Mouse (Mus musculus): ENCODE measurements around the gene Mthfd2. TPM values are rescaled to one million over a fixed set of nuclear protein-coding genes. Genes with fewer than 3 reads are reported as not detected.

The Mthfd2 gene
- polyA plus RNA-seq, 1 experiment from 2014 or later, result 20.9 TPM

- ATAC-seq (no peak), DNase-seq (no peak)
- no peak overlapping the region for H3K27ac ChIP-seq (ENCODE audit: low read depth)
- H3K9me3 ChIP-seq (ENCODE audit: low read length), result no peaks in the 10 kb centered on the region
- H3K36me3 ChIP-seq (replicated peaks; ENCODE audit: insufficient read depth, low read length), result no peaks in the 10 kb centered on the region
- no peak overlapping the region for H3K9ac ChIP-seq (replicated peaks)
- H3K4me1 ChIP-seq (ENCODE audit: insufficient read depth), result peaks cover 14% of the 10 kb centered on the region
- no peak overlapping the region for H3K4me3 ChIP-seq (ENCODE audit: low read depth, low read length)
- TF ChIP-seq EP300 (IDR thresholded peaks at IDR 0.05; ENCODE audit: low read depth), result no peak
- TF ChIP-seq CTCF (IDR thresholded peaks at IDR 0.05; ENCODE audit: low read depth), result no peak
- H3K4me2 ChIP-seq (ENCODE audit: low read depth, low read length), result no peak overlapping the region
- no peaks in the 10 kb centered on the region for H3K27me3 ChIP-seq (ENCODE audit: insufficient read depth, low read length)
- 77% methylated on average over 2 of the region's 2 CpGs for WGBS (ENCODE audit: insufficient replicate concordance)
These were observed 2.9 kb downstream of the Mthfd2 start for GRCm38 (mm10) chr6:83322794-83323193.

DNA sequence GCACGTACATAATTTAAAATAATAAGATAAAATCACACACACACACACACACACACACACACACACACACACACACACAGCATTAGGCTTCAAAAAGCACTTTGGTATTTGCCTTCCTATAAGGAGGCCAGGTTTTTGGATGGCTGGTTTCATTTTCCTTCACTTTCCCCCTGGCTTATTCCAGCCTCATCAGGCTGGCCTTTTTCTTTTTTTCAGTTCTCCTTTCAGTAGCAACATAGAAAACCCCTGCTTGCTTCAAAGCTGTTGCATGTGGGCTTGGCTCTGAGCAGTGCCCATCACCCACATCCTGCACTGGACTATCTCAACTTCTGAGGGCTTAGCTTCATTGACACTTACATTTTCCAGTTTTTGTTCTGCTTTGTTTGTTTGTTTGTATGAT is 3.8 kb downstream of the Mthfd2 start:
- Histone ChIP-seq H3K27ac (ENCODE audit: low read depth) (no peak overlapping the region), H3K4me3 (ENCODE audit: low read depth, low read length) (no peak overlapping the region), H3K27me3 (ENCODE audit: insufficient read depth, low read length) (no peaks in the 10 kb centered on the region), H3K4me1 (ENCODE audit: insufficient read depth) (peaks cover 14% of the 10 kb centered on the region), H3K9me3 (ENCODE audit: low read length) (no peaks in the 10 kb centered on the region), H3K9ac (replicated peaks) (no peak overlapping the region), H3K4me2 (ENCODE audit: low read depth, low read length) (no peak overlapping the region), H3K36me3 (replicated peaks; ENCODE audit: insufficient read depth, low read length) (no peaks in the 10 kb centered on the region)
- ATAC-seq (no peak), DNase-seq (no peak)
- WGBS (ENCODE audit: insufficient replicate concordance), result 40% methylated on average over 1 of the region's 1 CpGs
- TF ChIP-seq EP300 (IDR thresholded peaks at IDR 0.05; ENCODE audit: low read depth) (no peak), CTCF (IDR thresholded peaks at IDR 0.05; ENCODE audit: low read depth) (no peak)

GRCm38 (mm10) chr6:83317108-83317741 is 8.5 kb downstream of the Mthfd2 start:
- WGBS (ENCODE audit: insufficient replicate concordance), result 0% methylated on average over 52 of the region's 52 CpGs
- peaks cover 19% of the 10 kb centered on the region for H3K4me1 ChIP-seq (ENCODE audit: insufficient read depth)
- peak; percentile 96 for ATAC-seq
- peak overlapping the region; percentile 97 for H3K4me2 ChIP-seq (ENCODE audit: low read depth, low read length)
- H3K9ac ChIP-seq (replicated peaks), result peak overlapping the region; percentile 75
- H3K36me3 ChIP-seq (replicated peaks; ENCODE audit: insufficient read depth, low read length), result peaks cover 11% of the 10 kb centered on the region
- H3K9me3 ChIP-seq (ENCODE audit: low read length), result no peaks in the 10 kb centered on the region
- peak; percentile 92 for DNase-seq
- H3K27ac ChIP-seq (ENCODE audit: low read depth), result peak overlapping the region; percentile 39; the same call in 1 of the 2 replicates
- no peaks in the 10 kb centered on the region for H3K27me3 ChIP-seq (ENCODE audit: insufficient read depth, low read length)
- TF ChIP-seq EP300 (IDR thresholded peaks at IDR 0.05; ENCODE audit: low read depth), result no peak
- peak; percentile 88 for TF ChIP-seq CTCF (IDR thresholded peaks at IDR 0.05; ENCODE audit: low read depth)
- H3K4me3 ChIP-seq (ENCODE audit: low read depth, low read length), result peak overlapping the region; percentile 85

DNA sequence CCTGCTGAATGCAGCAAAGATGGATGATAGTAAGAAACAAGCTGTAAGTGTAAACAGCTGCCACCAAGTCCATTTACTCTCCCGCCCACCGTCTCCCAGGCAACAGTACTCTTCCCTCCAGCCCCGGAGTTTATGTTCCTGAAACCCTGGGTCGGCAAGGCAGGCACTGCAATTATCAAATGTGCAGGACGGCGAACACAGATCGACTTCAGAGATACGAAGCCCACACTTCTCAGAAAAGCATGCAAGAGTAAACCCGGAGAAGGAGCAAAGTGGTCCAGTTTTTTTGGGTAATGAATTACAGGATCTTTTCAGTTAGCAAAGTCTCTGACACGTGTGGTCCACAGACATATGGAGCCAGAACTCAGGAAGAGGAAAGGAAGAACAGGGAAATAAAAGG is 9.7 kb downstream of the Mthfd2 start:
- H3K27me3 ChIP-seq (ENCODE audit: insufficient read depth, low read length), result no peaks in the 10 kb centered on the region
- H3K9ac ChIP-seq (replicated peaks), result peak overlapping the region; percentile 75
- H3K36me3 ChIP-seq (replicated peaks; ENCODE audit: insufficient read depth, low read length), result peaks cover 22% of the 10 kb centered on the region
- WGBS (ENCODE audit: insufficient replicate concordance), result 17% methylated on average over 10 of the region's 10 CpGs
- peak overlapping the region; percentile 85 for H3K4me3 ChIP-seq (ENCODE audit: low read depth, low read length)
- DNase-seq (peak; percentile 43), ATAC-seq (no peak)
- peak overlapping the region; percentile 97 for H3K4me2 ChIP-seq (ENCODE audit: low read depth, low read length)
- TF ChIP-seq EP300 (IDR thresholded peaks at IDR 0.05; ENCODE audit: low read depth), result no peak
- no peak for TF ChIP-seq CTCF (IDR thresholded peaks at IDR 0.05; ENCODE audit: low read depth)
- H3K4me1 ChIP-seq (ENCODE audit: insufficient read depth), result peaks cover 23% of the 10 kb centered on the region
- no peaks in the 10 kb centered on the region for H3K9me3 ChIP-seq (ENCODE audit: low read length)
- H3K27ac ChIP-seq (ENCODE audit: low read depth), result no peak overlapping the region

GRCm38 (mm10) chr6:83315293-83315692 is 10.4 kb downstream of the Mthfd2 start:
- Histone ChIP-seq H3K4me1 (ENCODE audit: insufficient read depth) (peaks cover 23% of the 10 kb centered on the region), H3K27ac (ENCODE audit: low read depth) (no peak overlapping the region), H3K4me3 (ENCODE audit: low read depth, low read length) (peak overlapping the region; percentile 85), H3K27me3 (ENCODE audit: insufficient read depth, low read length) (no peaks in the 10 kb centered on the region), H3K9me3 (ENCODE audit: low read length) (no peaks in the 10 kb centered on the region), H3K9ac (replicated peaks) (no peak overlapping the region), H3K36me3 (replicated peaks; ENCODE audit: insufficient read depth, low read length) (peaks cover 30% of the 10 kb centered on the region), H3K4me2 (ENCODE audit: low read depth, low read length) (peak overlapping the region; percentile 97)
- TF ChIP-seq CTCF (IDR thresholded peaks at IDR 0.05; ENCODE audit: low read depth) (no peak), EP300 (IDR thresholded peaks at IDR 0.05; ENCODE audit: low read depth) (no peak)
- ATAC-seq, result no peak
- DNase-seq, result no peak

DNA sequence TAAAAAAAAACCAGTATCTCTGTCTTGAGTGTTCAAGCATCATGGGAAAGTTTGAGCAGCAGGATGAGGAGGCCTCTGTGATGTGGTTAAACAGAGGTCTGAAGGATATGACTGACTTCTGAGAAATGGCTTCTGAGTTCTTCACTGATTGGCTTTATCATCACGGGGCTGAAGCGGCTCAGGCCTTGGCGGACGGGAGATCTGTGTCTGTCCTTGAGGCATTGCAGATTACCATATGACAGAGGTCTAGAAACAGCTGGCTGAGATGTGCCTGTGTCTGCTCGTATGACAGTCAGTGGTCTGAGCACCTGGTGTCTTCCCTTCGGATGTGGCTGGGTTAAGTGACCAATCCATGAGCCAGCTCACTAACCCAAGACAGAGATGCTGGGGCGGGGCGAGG is 13.2 kb downstream of the Mthfd2 start:
- H3K9ac ChIP-seq (replicated peaks), result no peak overlapping the region
- no peak for DNase-seq
- TF ChIP-seq EP300 (IDR thresholded peaks at IDR 0.05; ENCODE audit: low read depth), result peak; percentile 84
- no peak for TF ChIP-seq CTCF (IDR thresholded peaks at IDR 0.05; ENCODE audit: low read depth)
- 77% methylated on average over 8 of the region's 8 CpGs for WGBS (ENCODE audit: insufficient replicate concordance)
- H3K27me3 ChIP-seq (ENCODE audit: insufficient read depth, low read length), result no peaks in the 10 kb centered on the region
- peaks cover 23% of the 10 kb centered on the region for H3K4me1 ChIP-seq (ENCODE audit: insufficient read depth)
- no peak overlapping the region for H3K27ac ChIP-seq (ENCODE audit: low read depth)
- no peaks in the 10 kb centered on the region for H3K9me3 ChIP-seq (ENCODE audit: low read length)
- no peak overlapping the region for H3K4me3 ChIP-seq (ENCODE audit: low read depth, low read length)
- H3K4me2 ChIP-seq (ENCODE audit: low read depth, low read length), result no peak overlapping the region
- peaks cover 45% of the 10 kb centered on the region for H3K36me3 ChIP-seq (replicated peaks; ENCODE audit: insufficient read depth, low read length)
- peak; percentile 36 for ATAC-seq
